Mouse (Mus musculus) limb, embryonic 14.5 days (tissue): ENCODE measurements at regions not wholly inside any gene's neighbourhood (a gene's known extent, or its start where the extent isn't known, plus 50 kb on each side); places are given as distances from the start of the nearest gene placed in this dataset.
A peak's percentile ranks its signal among the peaks of the same experiment; 100 is the strongest.

Experiments
- ATAC-seq: fragments of 200-750 bp; cut with Nextera tagmentation; 2 replicates; pipeline ENCODE4 v1.8.0; 2017; ENCODE audit warnings: low read depth, moderate number of reproducible peaks, moderate TSS enrichment; ENCODE audit not compliant: low FRiP score
- DNase-seq: peaks from one replicate; pipeline ENCODE4 v3.0.0-alpha.2; 2015; ENCODE audit warnings: low spot score
- H3K27ac ChIP-seq: fragments of 300-500 bp; sonication (generic); replicated peaks from 2 replicates; pipeline ENCODE4 v1.5.1; 2014; ENCODE audit warnings: low read depth, mild to moderate bottlenecking, low read length, moderate library complexity, mixed read lengths
- H3K27me3 ChIP-seq: fragments of 300-500 bp; sonication (generic); 2 replicates; pipeline ENCODE4 v1.6.1; 2014; ENCODE audit warnings: low read length, mixed read lengths; ENCODE audit not compliant: control insufficient read depth, insufficient read depth
- H3K36me3 ChIP-seq: fragments of 300-500 bp; sonication (generic); 2 replicates; pipeline ENCODE4 v1.6.1; 2014; ENCODE audit warnings: mild to moderate bottlenecking, low read length, moderate library complexity, mixed read lengths; ENCODE audit not compliant: control insufficient read depth, insufficient read depth
- H3K4me1 ChIP-seq: fragments of 300-500 bp; sonication (generic); 2 replicates; pipeline ENCODE4 v1.6.1; 2014; ENCODE audit warnings: antibody characterized with exemption, low read length, mixed read lengths; ENCODE audit not compliant: control insufficient read depth, insufficient read depth
- H3K4me2 ChIP-seq: fragments of 300-500 bp; sonication (generic); replicated peaks from 2 replicates; pipeline ENCODE4 v1.6.1; 2014; ENCODE audit warnings: low read depth, mild to moderate bottlenecking, low read length, moderate library complexity; ENCODE audit not compliant: severe bottlenecking
- H3K4me3 ChIP-seq: fragments of 300-500 bp; sonication (generic); replicated peaks from 2 replicates; pipeline ENCODE4 v1.5.1; 2014; ENCODE audit warnings: low read length
- H3K9ac ChIP-seq: fragments of 300-500 bp; sonication (generic); 2 replicates; pipeline ENCODE4 v1.6.1; 2014; ENCODE audit warnings: mild to moderate bottlenecking, low read depth, low read length, moderate library complexity; ENCODE audit not compliant: severe bottlenecking
- H3K9me3 ChIP-seq: fragments of 300-500 bp; sonication (generic); 2 replicates; pipeline ENCODE4 v1.6.1; 2016; ENCODE audit warnings: low read length; ENCODE audit not compliant: control insufficient read depth
- POLR2A ChIP-seq: fragments of 200-500 bp; IDR thresholded peaks from 2 replicates; pipeline ENCODE4 v1.8.0; 2012; ENCODE audit warnings: inconsistent platforms, mild to moderate bottlenecking, moderate library complexity, borderline replicate concordance; ENCODE audit not compliant: insufficient read depth, insufficient read length; ENCODE audit errors: extremely low read depth
- WGBS: fragments of 180-500 bp; shearing (Covaris S2); extraction: QIAGEN DNeasy Blood & Tissue Kit; methylation state at CpG from one replicate; pipeline ENCODE4 v1.1.7; 2014; 5-methylcytosine and 5-hydroxymethylcytosine counted together

- no peaks in the 10 kb centered on the region for H3K27me3 ChIP-seq
- 0 out of 2 replicates have a peak, but pooled peaks cover 5% of the 10 kb centered on the region for H3K4me1 ChIP-seq
- TF ChIP-seq POLR2A, result no peak
- ATAC-seq, result no peak
- no peak overlapping the region for H3K9ac ChIP-seq
- WGBS, result 69% methylated on average over 5 of the region's 5 CpGs
- H3K4me2 ChIP-seq, result no peak overlapping the region
- no peak for DNase-seq
- no peaks in the 10 kb centered on the region for H3K9me3 ChIP-seq
- H3K4me3 ChIP-seq, result no peak overlapping the region
- no peaks in the 10 kb centered on the region for H3K36me3 ChIP-seq
- H3K27ac ChIP-seq, result no peak overlapping the region
Observed at GRCm38 (mm10) chr16:7637121-7637700, 787.7 kb downstream of the Tmem114 start.

DNA sequence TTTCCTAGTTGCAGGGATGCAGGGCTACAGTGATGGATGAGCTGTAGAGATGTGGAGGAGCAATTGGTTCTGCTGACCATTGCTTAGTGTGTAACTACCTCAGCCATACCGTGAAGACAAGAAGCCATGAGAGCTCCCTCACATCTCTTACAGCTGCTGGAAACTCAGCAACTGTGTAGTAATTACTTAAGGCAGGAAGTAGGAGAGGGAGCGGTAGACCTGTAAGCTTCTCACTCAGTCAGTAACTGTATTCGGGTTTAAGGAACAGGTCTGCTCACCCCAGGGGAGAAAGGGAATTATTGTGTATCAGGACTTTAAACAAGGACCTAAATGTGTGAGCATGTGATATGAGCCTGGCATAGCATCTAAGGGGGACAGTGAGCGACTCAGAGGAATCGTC is 788.6 kb downstream of the Tmem114 start:
- Histone ChIP-seq H3K27ac (no peak overlapping the region), H3K4me2 (no peak overlapping the region), H3K9me3 (no peaks in the 10 kb centered on the region), H3K27me3 (no peaks in the 10 kb centered on the region), H3K4me1 (0 out of 2 replicates have a peak, but pooled peaks cover 5% of the 10 kb centered on the region), H3K9ac (no peak overlapping the region), H3K4me3 (no peak overlapping the region), H3K36me3 (no peaks in the 10 kb centered on the region)
- WGBS, result 51% methylated on average over 5 of the region's 5 CpGs
- TF ChIP-seq POLR2A, result no peak
- ATAC-seq (no peak), DNase-seq (no peak)

GRCm38 (mm10) chr16:7632474-7632873 is 792.5 kb downstream of the Tmem114 start:
- no peak for TF ChIP-seq POLR2A
- H3K27ac ChIP-seq, result no peak overlapping the region
- DNase-seq, result no peak
- no peaks in the 10 kb centered on the region for H3K9me3 ChIP-seq
- no peak overlapping the region for H3K9ac ChIP-seq
- ATAC-seq, result no peak
- no peaks in the 10 kb centered on the region for H3K4me1 ChIP-seq
- H3K4me3 ChIP-seq, result no peak overlapping the region
- no peak overlapping the region for H3K4me2 ChIP-seq
- WGBS, result 13% methylated on average over 5 of the region's 5 CpGs
- no peaks in the 10 kb centered on the region for H3K36me3 ChIP-seq
- no peaks in the 10 kb centered on the region for H3K27me3 ChIP-seq

DNA sequence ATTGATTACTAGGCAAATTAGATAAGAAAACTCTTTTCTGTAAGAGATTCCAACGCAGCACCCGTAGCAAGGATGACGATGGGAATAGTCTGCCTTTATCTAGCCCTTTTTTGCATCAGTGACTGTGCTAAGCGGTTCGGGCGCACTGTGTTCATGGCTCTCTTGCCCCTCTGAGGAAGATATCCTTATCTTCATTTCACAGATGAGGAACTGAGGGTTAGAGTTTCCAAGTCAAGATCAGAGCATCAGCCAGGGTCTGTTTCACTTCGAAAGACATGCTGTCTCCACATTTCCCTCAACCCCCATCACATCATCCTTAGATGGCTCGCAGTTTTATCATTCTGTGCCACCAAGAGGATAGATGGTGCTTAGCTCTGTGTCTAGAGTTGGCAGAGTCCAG is 796.6 kb downstream of the Tmem114 start:
- Histone ChIP-seq H3K27me3 (no peaks in the 10 kb centered on the region), H3K4me1 (no peaks in the 10 kb centered on the region), H3K4me2 (no peak overlapping the region), H3K9me3 (no peaks in the 10 kb centered on the region), H3K4me3 (no peak overlapping the region), H3K9ac (no peak overlapping the region), H3K36me3 (no peaks in the 10 kb centered on the region), H3K27ac (no peak overlapping the region)
- WGBS, result 82% methylated on average over 8 of the region's 8 CpGs
- TF ChIP-seq POLR2A, result no peak
- no peak for ATAC-seq
- DNase-seq, result no peak

DNA sequence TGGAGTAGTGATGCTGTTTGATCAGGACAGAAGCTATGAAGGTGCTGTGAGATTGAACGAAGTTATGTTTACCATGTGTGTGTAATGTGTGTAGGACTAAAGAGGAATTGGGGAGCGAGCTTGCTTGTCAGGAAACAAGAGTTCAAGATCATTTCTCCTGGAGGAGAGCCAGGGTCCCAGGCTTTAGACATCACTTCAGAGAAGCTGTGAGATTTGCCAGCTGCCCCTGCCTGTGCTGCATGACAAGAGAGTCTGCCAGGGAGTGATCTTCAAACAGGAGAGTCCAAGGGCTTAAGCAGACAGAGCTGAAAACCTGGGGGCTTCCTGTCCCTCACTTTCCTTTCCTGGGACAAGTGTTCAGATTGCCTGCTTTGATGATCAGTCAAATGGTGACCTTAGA is 818.3 kb downstream of the Tmem114 start:
- WGBS, result 71% methylated on average over 2 of the region's 2 CpGs

GRCm38 (mm10) chr16:7602428-7602827 is 822.5 kb downstream of the Tmem114 start:
- no peak overlapping the region for H3K27ac ChIP-seq
- no peaks in the 10 kb centered on the region for H3K4me1 ChIP-seq
- no peak overlapping the region for H3K9ac ChIP-seq
- no peaks in the 10 kb centered on the region for H3K36me3 ChIP-seq
- peak; percentile 26; the same call in 1 of the 2 replicates for ATAC-seq
- H3K4me2 ChIP-seq, result no peak overlapping the region
- peak; percentile 57 for DNase-seq
- 11% methylated on average over 1 of the region's 1 CpGs for WGBS
- no peaks in the 10 kb centered on the region for H3K27me3 ChIP-seq
- H3K9me3 ChIP-seq, result no peaks in the 10 kb centered on the region
- no peak for TF ChIP-seq POLR2A
- H3K4me3 ChIP-seq, result no peak overlapping the region

More for the DNA sequence above, 818.3 kb downstream of the Tmem114 start:
- ATAC-seq (no peak), DNase-seq (no peak)
- no peaks in the 10 kb centered on the region for H3K36me3 ChIP-seq
- no peak overlapping the region for H3K4me3 ChIP-seq
- H3K9ac ChIP-seq, result no peak overlapping the region
- no peak overlapping the region for H3K27ac ChIP-seq
- H3K27me3 ChIP-seq, result no peaks in the 10 kb centered on the region
- no peak overlapping the region for H3K4me2 ChIP-seq
- H3K4me1 ChIP-seq, result no peaks in the 10 kb centered on the region
- TF ChIP-seq POLR2A, result no peak
- no peaks in the 10 kb centered on the region for H3K9me3 ChIP-seq
